Mouse (Mus musculus) forebrain, embryonic 10.5 days (tissue): ENCODE results near the gene Ptn. TPM values are rescaled to one million over a fixed set of nuclear protein-coding genes. Genes with fewer than 3 reads are reported as not detected.

Source experiments
- DNase-seq: peaks from one replicate; pipeline ENCODE4 v3.0.0-alpha.2; 2017; ENCODE audit warnings: low spot score; ENCODE audit errors: extremely low spot score
- H3K27ac ChIP-seq: fragments of 300-500 bp; sonication (generic); 2 replicates; pipeline ENCODE4 v1.5.1; 2016; ENCODE audit warnings: mild to moderate bottlenecking
- H3K27me3 ChIP-seq: fragments of 300-500 bp; sonication (generic); 2 replicates; pipeline ENCODE4 v1.6.1; 2016; ENCODE audit warnings: mild to moderate bottlenecking; ENCODE audit not compliant: poor library complexity, severe bottlenecking
- H3K36me3 ChIP-seq: fragments of 300-500 bp; sonication (generic); replicated peaks from 2 replicates; pipeline ENCODE4 v1.6.1; 2016; ENCODE audit warnings: mild to moderate bottlenecking, moderate library complexity
- H3K4me1 ChIP-seq: fragments of 300-500 bp; sonication (generic); 2 replicates; pipeline ENCODE4 v1.6.1; 2016
- H3K4me3 ChIP-seq: fragments of 300-500 bp; sonication (generic); 2 replicates; pipeline ENCODE4 v1.5.1; 2016; ENCODE audit warnings: mild to moderate bottlenecking, moderate library complexity
- H3K9me3 ChIP-seq: fragments of 300-500 bp; sonication (generic); 2 replicates; pipeline ENCODE4 v1.6.1; 2016; ENCODE audit warnings: mild to moderate bottlenecking, moderate library complexity
- WGBS: fragments of 180-500 bp; shearing (Covaris S2); methylation state at CpG from one replicate; pipeline ENCODE4 v1.1.7; 2016; 5-methylcytosine and 5-hydroxymethylcytosine counted together
- polyA plus RNA-seq: library from polyadenylated mRNA; unstranded; fragments of >200 nt; fragmentation: Nextera tagmentation; extraction: Ambion mirVana; gene quantifications from 2 replicates; pipeline ENCODE4 v1.2.1, GENCODE M21; 2016

Ptn gene
- polyA plus RNA-seq, 1 experiment from 2014 or later = 150 TPM

- DNase-seq = no peak
- H3K27ac ChIP-seq = no peak overlapping the region
- 90% methylated on average over 4 of the region's 4 CpGs for WGBS
- H3K9me3 ChIP-seq = no peaks in the 10 kb centered on the region
- no peak overlapping the region for H3K4me3 ChIP-seq
- no peaks in the 10 kb centered on the region for H3K36me3 ChIP-seq
- no peaks in the 10 kb centered on the region for H3K27me3 ChIP-seq
- peaks cover 18% of the 10 kb centered on the region for H3K4me1 ChIP-seq
Observed at GRCm38 (mm10) chr6:36834695-36835265, 24.8 kb upstream of the Ptn start.

- DNase-seq = no peak
- Histone ChIP-seq H3K27ac (no peak overlapping the region), H3K36me3 (no peaks in the 10 kb centered on the region), H3K4me1 (peaks cover 14% of the 10 kb centered on the region), H3K4me3 (no peak overlapping the region), H3K9me3 (peaks cover 6% of the 10 kb centered on the region), H3K27me3 (no peaks in the 10 kb centered on the region)
- WGBS = 85% methylated on average over 4 of the region's 4 CpGs
Observed at GRCm38 (mm10) chr6:36832681-36833080, 22.7 kb upstream of the Ptn start.

GRCm38 (mm10) chr6:36832207-36832606 is 22.2 kb upstream of the Ptn start:
- no peak overlapping the region for H3K4me3 ChIP-seq
- H3K9me3 ChIP-seq = peaks cover 8% of the 10 kb centered on the region
- no peak for DNase-seq
- H3K27me3 ChIP-seq = no peaks in the 10 kb centered on the region
- no peaks in the 10 kb centered on the region for H3K36me3 ChIP-seq
- peaks cover 12% of the 10 kb centered on the region for H3K4me1 ChIP-seq
- H3K27ac ChIP-seq = no peak overlapping the region
- WGBS = 88% methylated on average over 2 of the region's 2 CpGs

GRCm38 (mm10) chr6:36830371-36830925 is 20.4 kb upstream of the Ptn start:
- Histone ChIP-seq H3K27ac (no peak overlapping the region), H3K27me3 (no peaks in the 10 kb centered on the region), H3K4me1 (no peaks in the 10 kb centered on the region), H3K4me3 (no peak overlapping the region), H3K9me3 (peaks cover 8% of the 10 kb centered on the region), H3K36me3 (no peaks in the 10 kb centered on the region)
- WGBS = 91% methylated on average over 9 of the region's 9 CpGs
- no peak for DNase-seq

GRCm38 (mm10) chr6:36819784-36820050 is 9.7 kb upstream of the Ptn start:
- no peaks in the 10 kb centered on the region for H3K27me3 ChIP-seq
- H3K9me3 ChIP-seq = no peaks in the 10 kb centered on the region
- no peaks in the 10 kb centered on the region for H3K36me3 ChIP-seq
- no peak overlapping the region for H3K27ac ChIP-seq
- no peak for DNase-seq
- no peak overlapping the region for H3K4me3 ChIP-seq
- peaks cover 8% of the 10 kb centered on the region for H3K4me1 ChIP-seq

GRCm38 (mm10) chr6:36819019-36819783 is 9.2 kb upstream of the Ptn start:
- Histone ChIP-seq H3K27ac (no peak overlapping the region), H3K27me3 (no peaks in the 10 kb centered on the region), H3K4me1 (peaks cover 8% of the 10 kb centered on the region), H3K9me3 (no peaks in the 10 kb centered on the region), H3K4me3 (no peak overlapping the region), H3K36me3 (no peaks in the 10 kb centered on the region)
- DNase-seq = no peak
- 78% methylated on average over 8 of the region's 8 CpGs for WGBS

GRCm38 (mm10) chr6:36818281-36819018 is 8.4 kb upstream of the Ptn start:
- no peaks in the 10 kb centered on the region for H3K36me3 ChIP-seq
- DNase-seq = no peak
- 94% methylated on average over 4 of the region's 4 CpGs for whole genome bisulfite sequencing
- no peaks in the 10 kb centered on the region for H3K27me3 ChIP-seq
- H3K4me1 ChIP-seq = peaks cover 8% of the 10 kb centered on the region
- no peaks in the 10 kb centered on the region for H3K9me3 ChIP-seq
- H3K27ac ChIP-seq = no peak overlapping the region
- H3K4me3 ChIP-seq = no peak overlapping the region

- no peaks in the 10 kb centered on the region for H3K9me3 ChIP-seq
- DNase-seq = no peak
- H3K27ac ChIP-seq = no peak overlapping the region
- H3K36me3 ChIP-seq = no peaks in the 10 kb centered on the region
- 94% methylated on average over 3 of the region's 3 CpGs for WGBS
- H3K27me3 ChIP-seq = peaks cover 14% of the 10 kb centered on the region
- H3K4me1 ChIP-seq = peaks cover 8% of the 10 kb centered on the region
- no peak overlapping the region for H3K4me3 ChIP-seq
Observed at GRCm38 (mm10) chr6:36816666-36817065, 6.6 kb upstream of the Ptn start.

- no peak overlapping the region for H3K27ac ChIP-seq
- 95% methylated on average over 2 of the region's 2 CpGs for WGBS
- no peaks in the 10 kb centered on the region for H3K9me3 ChIP-seq
- peaks cover 12% of the 10 kb centered on the region for H3K4me1 ChIP-seq
- H3K36me3 ChIP-seq = no peaks in the 10 kb centered on the region
- no peak overlapping the region for H3K4me3 ChIP-seq
- peaks cover 20% of the 10 kb centered on the region for H3K27me3 ChIP-seq
- no peak for DNase-seq
Observed at GRCm38 (mm10) chr6:36815992-36816391, 6.0 kb upstream of the Ptn start.

- H3K4me3 ChIP-seq = no peak overlapping the region
- no peak overlapping the region for H3K27ac ChIP-seq
- WGBS = 78% methylated on average over 7 of the region's 7 CpGs
- H3K4me1 ChIP-seq = peaks cover 35% of the 10 kb centered on the region
- no peaks in the 10 kb centered on the region for H3K9me3 ChIP-seq
- peaks cover 32% of the 10 kb centered on the region for H3K27me3 ChIP-seq
- no peak for DNase-seq
- H3K36me3 ChIP-seq = no peaks in the 10 kb centered on the region
Observed at GRCm38 (mm10) chr6:36812666-36813515, 2.9 kb upstream of the Ptn start.

- Histone ChIP-seq H3K4me1 (peaks cover 39% of the 10 kb centered on the region), H3K27me3 (peaks cover 53% of the 10 kb centered on the region), H3K9me3 (no peaks in the 10 kb centered on the region), H3K4me3 (peak overlapping the region; percentile 62), H3K27ac (peak overlapping the region; percentile 92), H3K36me3 (peaks cover 16% of the 10 kb centered on the region)
- WGBS = 8% methylated on average over 5 of the region's 5 CpGs
- DNase-seq = peak; percentile 19
Observed at GRCm38 (mm10) chr6:36810448-36810847, 428 bp upstream of the Ptn start.

- WGBS = 2% methylated on average over 7 of the region's 7 CpGs
- H3K9me3 ChIP-seq = no peaks in the 10 kb centered on the region
- peaks cover 25% of the 10 kb centered on the region for H3K36me3 ChIP-seq
- H3K27me3 ChIP-seq = peaks cover 64% of the 10 kb centered on the region
- peak overlapping the region; percentile 62 for H3K4me3 ChIP-seq
- peak overlapping the region; percentile 92 for H3K27ac ChIP-seq
- DNase-seq = no peak
- H3K4me1 ChIP-seq = peaks cover 39% of the 10 kb centered on the region
Observed at GRCm38 (mm10) chr6:36809311-36809726, 701 bp downstream of the Ptn start.
